Mouse (Mus musculus) CD4-positive, CD25-positive, alpha-beta regulatory T cell (primary cell): Measurements from ENCODE around the gene Klhl40. TPM values are rescaled to one million over a fixed set of nuclear protein-coding genes. Genes with fewer than 3 reads are reported as not detected.

Source experiments
- polyA plus RNA-seq: library from polyadenylated mRNA; unstranded; fragments of 100-300 nt; shearing (Covaris generic); gene quantifications from one replicate; pipeline ENCODE4 v1.2.1, GENCODE M21; 2017

Gene Klhl40
- polyA plus RNA-seq, result not detected

GRCm38 (mm10) chr9:121777484-121778065 lies at the start of gene Klhl40:
Gene Klhl40 (plus strand): TSS chr9:121777607.

DNA sequence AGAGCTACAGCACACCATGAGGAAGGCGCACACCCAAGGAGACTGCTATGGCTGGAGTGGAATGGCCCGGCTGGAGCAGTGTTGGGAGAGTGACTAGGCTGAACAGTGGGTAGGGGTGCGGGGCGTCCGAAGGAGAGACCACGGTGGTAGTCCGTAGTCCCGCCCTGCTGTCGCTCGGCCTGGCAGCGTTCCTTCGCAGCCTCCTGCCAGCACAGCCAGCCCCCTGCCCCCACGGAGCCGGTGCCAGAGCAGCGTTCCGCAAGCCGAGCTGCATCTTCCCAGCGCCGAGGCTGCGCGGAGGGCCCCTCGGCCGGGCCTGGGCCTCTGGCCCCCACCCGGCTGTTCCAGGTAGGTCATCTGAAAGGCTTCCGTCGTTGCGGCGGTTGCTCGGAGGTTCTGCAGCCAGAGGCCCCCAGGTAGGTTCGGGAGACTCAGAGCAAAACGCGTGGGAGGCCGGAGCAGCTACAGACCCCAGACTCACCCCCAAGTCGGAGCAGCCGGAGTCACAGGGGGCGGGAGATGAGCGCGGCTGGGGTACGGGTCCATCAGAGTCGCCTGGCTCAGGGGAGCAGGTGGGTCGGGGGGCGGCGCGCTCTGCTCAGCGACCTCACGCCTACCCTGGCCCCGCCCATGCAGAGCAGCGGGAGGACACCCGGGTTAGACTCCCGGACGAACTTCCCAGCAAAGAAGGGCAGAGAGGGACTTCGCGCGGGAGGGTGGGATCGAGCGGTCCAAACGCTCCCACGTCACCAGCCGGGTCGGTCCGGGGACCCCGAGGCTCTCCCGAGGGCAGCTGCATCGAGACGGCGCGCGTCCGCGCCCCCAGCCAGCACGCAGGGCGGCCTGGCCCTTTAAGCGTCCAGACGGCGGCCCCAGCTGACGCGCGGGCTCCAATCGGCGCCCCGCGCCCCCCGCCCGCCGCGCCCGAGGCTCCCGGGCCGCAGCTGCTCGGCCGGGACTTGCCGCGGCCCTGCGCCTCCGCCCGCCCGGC lies 18.0 kb upstream of the Klhl40 start, which contains the start of gene Zfp651:
Gene Zfp651, plus strand, starts transcription at position 240 of the 991 bp plus-strand sequence.

DNA sequence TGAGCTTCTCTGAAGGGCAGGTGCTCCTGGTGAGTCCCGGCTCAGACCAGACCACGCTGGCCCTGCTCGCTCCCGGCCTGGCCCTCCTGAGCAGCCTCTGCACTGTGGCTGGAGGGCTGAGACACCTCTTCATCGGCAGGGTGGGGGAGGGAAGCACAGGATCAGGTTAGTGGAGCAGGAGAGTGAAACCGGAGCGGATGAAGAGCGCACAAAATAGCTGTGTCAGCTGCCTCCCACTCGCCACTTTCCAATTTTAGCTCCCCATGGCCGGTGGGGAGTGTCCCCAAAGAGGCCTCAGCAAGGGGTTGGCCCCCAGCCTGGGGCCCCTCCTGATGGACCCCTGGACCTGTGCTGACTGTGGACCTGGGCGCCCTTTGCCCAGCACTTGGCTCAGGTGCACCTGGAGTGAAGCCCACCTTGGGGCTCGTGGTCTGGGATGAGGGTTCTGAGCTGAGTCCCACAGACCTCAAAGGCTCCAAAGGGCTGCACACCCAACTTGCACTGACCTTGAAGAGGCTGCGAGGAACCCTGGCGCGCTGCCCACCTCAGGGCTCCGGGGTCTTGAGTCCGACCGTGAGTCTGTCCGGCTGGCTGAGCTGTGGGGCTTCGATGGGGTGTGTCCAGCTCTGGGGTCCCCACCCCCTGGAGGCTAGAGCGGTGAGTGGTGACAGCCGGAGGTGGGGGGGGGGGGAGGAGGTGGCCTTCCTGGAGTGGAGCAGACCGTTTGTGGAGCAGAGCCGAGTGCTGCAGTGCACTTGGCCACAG lies 14.5 kb downstream of the Klhl40 start, which contains the start of gene Hhatl:
Gene Hhatl, minus strand, starts transcription at position 751 of the 765 bp plus-strand sequence.

Other genes with a start within 250 kb of the Klhl40 start
- gene Lyzl4, start 135.5 kb upstream of the Klhl40 start, polyA plus RNA-seq, result not detected
- 10.6 TPM for gene Vipr1, start 134.9 kb upstream of the Klhl40 start, polyA plus RNA-seq
- 27.2 TPM for gene Sec22c, start 72.1 kb upstream of the Klhl40 start, polyA plus RNA-seq
- 30.9 TPM for gene Ss18l2, start 67.3 kb upstream of the Klhl40 start, polyA plus RNA-seq
- 152 TPM for gene Nktr, start 58.4 kb upstream of the Klhl40 start, polyA plus RNA-seq
- gene Zfp651, start 18.3 kb upstream of the Klhl40 start, polyA plus RNA-seq, result 0.06 TPM
- not detected for gene Hhatl, start 14.9 kb downstream of the Klhl40 start, polyA plus RNA-seq
- 0.19 TPM for gene Ccdc13, start 61.9 kb downstream of the Klhl40 start, polyA plus RNA-seq
- 92.4 TPM for gene Higd1a, start 80.8 kb downstream of the Klhl40 start, polyA plus RNA-seq
- gene Ackr2, start 120.7 kb downstream of the Klhl40 start, polyA plus RNA-seq, result not detected
- gene Cyp8b1, start 138.7 kb downstream of the Klhl40 start, polyA plus RNA-seq, result not detected
- gene Fam198a, start 173.4 kb downstream of the Klhl40 start, polyA plus RNA-seq, result 0.16 TPM
- gene Pomgnt2, start 219.5 kb downstream of the Klhl40 start, polyA plus RNA-seq, result 0.18 TPM